Mouse (Mus musculus) C2C12 (cell line): ENCODE results near the gene Edem3.

Source experiments
- CTCF ChIP-seq: IDR thresholded peaks from one replicate; pipeline ENCODE4 v1.5.1; 2011; ENCODE audit not compliant: control insufficient read depth, insufficient read depth, insufficient read length
- MAX ChIP-seq: IDR thresholded peaks from one replicate; pipeline ENCODE4 v1.6.1; 2011; ENCODE audit warnings: mild to moderate bottlenecking, control low read depth
- MYOD1 ChIP-seq: IDR thresholded peaks from one replicate; pipeline ENCODE4 v1.6.1; 2011; ENCODE audit warnings: low read depth; ENCODE audit not compliant: control insufficient read depth, insufficient read length
- USF1 ChIP-seq: IDR thresholded peaks from one replicate; pipeline ENCODE4 v1.6.1; 2011; ENCODE audit warnings: low read depth, mild to moderate bottlenecking, control low read depth, moderate library complexity

- no peak for TF ChIP-seq CTCF
- TF ChIP-seq USF1 = no peak
- TF ChIP-seq MAX = no peak
- TF ChIP-seq MYOD1 = no peak
Measured at GRCm38 (mm10) chr1:151786406-151786805, 31.2 kb downstream of the Edem3 start.
